Mouse (Mus musculus): ENCODE results near the gene Ackr2. TPM values are rescaled to one million over a fixed set of nuclear protein-coding genes. Genes with fewer than 3 reads are reported as not detected.
A peak's percentile ranks its signal among the peaks of the same experiment; 100 is the strongest.

The Ackr2 gene
- polyA plus RNA-seq, 1 experiment from 2014 or later: 0.18 TPM

GRCm38 (mm10) chr9:121950418-121951113, 52.4 kb downstream of the Ackr2 start, which contains the start of gene Fam198a:
Gene Fam198a, plus strand, starts transcription at chr9:121950988.
- Histone ChIP-seq H3K4me3 (peak within 1 kb of the TSS; percentile 41), H3K36me3 (no peaks in the 10 kb centered on the region), H3K9me3 (no peaks in the 10 kb centered on the region), H3K4me1 (peaks cover 37% of the 10 kb centered on the region), H3K27me3 (0 out of 2 replicates have a peak, but pooled peaks cover 3% of the 10 kb centered on the region), H3K9ac (peak within 1 kb of the TSS; percentile 60), H3K27ac (peak within 1 kb of the TSS; percentile 88), H3K4me2 (replicated peaks) (peak within 1 kb of the TSS; percentile 65)
- ATAC-seq (ENCODE audit: low FRiP score, low read depth): peak; percentile 94
- 6% methylated on average over 14 of the region's 14 CpGs for WGBS

DNA sequence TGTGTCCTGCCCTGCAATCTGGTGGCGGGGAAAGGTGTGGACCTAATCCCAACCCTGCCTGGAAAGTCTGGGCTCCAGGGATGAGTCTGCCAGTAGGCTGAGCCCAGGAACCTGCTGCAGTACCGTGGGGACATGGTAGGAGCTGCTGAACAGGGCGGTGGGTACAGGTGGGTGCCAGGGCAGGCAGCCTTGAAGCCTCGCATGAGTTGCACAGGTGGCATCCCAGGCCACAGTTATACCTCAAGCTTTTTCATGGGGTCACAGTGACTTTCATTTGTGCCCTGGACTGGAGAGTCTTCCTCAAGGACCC, 52.9 kb downstream of the Ackr2 start:
- Histone ChIP-seq H3K9ac (peak overlapping the region; percentile 60), H3K4me3 (peak overlapping the region; percentile 41), H3K4me2 (replicated peaks) (peak overlapping the region; percentile 65), H3K9me3 (no peaks in the 10 kb centered on the region), H3K27ac (peak overlapping the region; percentile 88), H3K4me1 (peaks cover 37% of the 10 kb centered on the region), H3K36me3 (no peaks in the 10 kb centered on the region), H3K27me3 (0 out of 2 replicates have a peak, but pooled peaks cover 3% of the 10 kb centered on the region)
- ATAC-seq (ENCODE audit: low FRiP score, low read depth): no peak
- WGBS: 38% methylated on average over 4 of the region's 4 CpGs

DNA sequence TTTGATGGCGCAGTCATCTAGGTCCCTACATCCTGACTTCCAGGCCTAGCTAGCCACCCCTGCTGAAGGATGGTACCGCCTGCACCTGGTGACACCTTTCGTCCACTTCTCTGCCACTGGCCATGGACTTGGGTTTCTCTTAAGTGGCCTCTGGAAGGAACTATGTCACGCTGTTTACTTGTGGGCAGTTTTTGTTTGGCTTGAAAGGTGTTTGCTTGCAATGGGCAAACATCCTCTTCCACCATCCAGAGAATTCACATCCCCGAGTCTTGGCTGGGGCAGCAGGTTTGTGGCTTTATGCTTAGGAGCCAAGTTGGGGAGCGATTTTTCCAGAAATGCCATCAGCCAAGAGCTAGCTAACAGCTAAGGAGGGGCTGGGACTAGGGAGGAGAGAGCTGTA, 54.4 kb downstream of the Ackr2 start:
- no peak overlapping the region for H3K9ac ChIP-seq
- 0 out of 2 replicates have a peak, but pooled peaks cover under 1% of the 10 kb centered on the region for H3K27me3 ChIP-seq
- H3K27ac ChIP-seq: peak overlapping the region; percentile 63; the same call in 1 of the 2 replicates
- H3K36me3 ChIP-seq: no peaks in the 10 kb centered on the region
- no peak overlapping the region for H3K4me3 ChIP-seq
- 90% methylated on average over 6 of the region's 6 CpGs for WGBS
- ATAC-seq (ENCODE audit: low FRiP score, low read depth): no peak
- peaks cover 37% of the 10 kb centered on the region for H3K4me1 ChIP-seq
- peak overlapping the region; percentile 65; the same call in 1 of the 2 replicates for H3K4me2 ChIP-seq (replicated peaks)
- H3K9me3 ChIP-seq: no peaks in the 10 kb centered on the region

- H3K4me1 ChIP-seq: peaks cover 11% of the 10 kb centered on the region
- H3K4me2 ChIP-seq (replicated peaks): no peak overlapping the region
- no peak for ATAC-seq (ENCODE audit: low FRiP score, low read depth)
- H3K9me3 ChIP-seq: no peaks in the 10 kb centered on the region
- no peak overlapping the region for H3K4me3 ChIP-seq
- H3K27me3 ChIP-seq: no peaks in the 10 kb centered on the region
- H3K9ac ChIP-seq: 0 out of 2 replicates have a peak overlapping the region, but pooled peaks have one; percentile 4
- 30% methylated on average over 7 of the region's 7 CpGs for WGBS
- no peaks in the 10 kb centered on the region for H3K36me3 ChIP-seq
- peak overlapping the region; percentile 61; the same call in 1 of the 2 replicates for H3K27ac ChIP-seq
Measured at GRCm38 (mm10) chr9:121959966-121960635, 61.9 kb downstream of the Ackr2 start.

Other genes with a start within 250 kb of the Ackr2 start
- gene Sec22c, start 192.9 kb upstream of the Ackr2 start, polyA plus RNA-seq (2015; fragmentation: Nextera tagmentation; extraction: Ambion mirVana): 13.4 and 15.4 TPM in 2 replicates
- 128 and 142 TPM in 2 replicates for gene Ss18l2, start 188.0 kb upstream of the Ackr2 start, polyA plus RNA-seq (2015; fragmentation: Nextera tagmentation; extraction: Ambion mirVana)
- 82.4 and 84.1 TPM in 2 replicates for gene Nktr, start 179.2 kb upstream of the Ackr2 start, polyA plus RNA-seq (2015; fragmentation: Nextera tagmentation; extraction: Ambion mirVana)
- 18.9 and 19.3 TPM in 2 replicates for gene Zfp651, start 139.0 kb upstream of the Ackr2 start, polyA plus RNA-seq (2015; fragmentation: Nextera tagmentation; extraction: Ambion mirVana)
- gene Klhl40, start 120.7 kb upstream of the Ackr2 start, polyA plus RNA-seq (2015; fragmentation: Nextera tagmentation; extraction: Ambion mirVana): 12.5 and 13.3 TPM in 2 replicates
- gene Hhatl, start 105.8 kb upstream of the Ackr2 start, polyA plus RNA-seq (2015; fragmentation: Nextera tagmentation; extraction: Ambion mirVana): 0.53 and 0.82 TPM in 2 replicates
- gene Ccdc13, start 58.9 kb upstream of the Ackr2 start, polyA plus RNA-seq (2015; fragmentation: Nextera tagmentation; extraction: Ambion mirVana): 0.76 and 0.88 TPM in 2 replicates
- gene Higd1a, start 40.0 kb upstream of the Ackr2 start, polyA plus RNA-seq (2015; fragmentation: Nextera tagmentation; extraction: Ambion mirVana): 192 and 196 TPM in 2 replicates
- not detected in 2 replicates for gene Cyp8b1, start 17.9 kb downstream of the Ackr2 start, polyA plus RNA-seq (2015; fragmentation: Nextera tagmentation; extraction: Ambion mirVana)
- 5.4 and 6.1 TPM in 2 replicates for gene Fam198a, start 52.6 kb downstream of the Ackr2 start, polyA plus RNA-seq (2015; fragmentation: Nextera tagmentation; extraction: Ambion mirVana)
- gene Pomgnt2, start 98.8 kb downstream of the Ackr2 start, polyA plus RNA-seq (2015; fragmentation: Nextera tagmentation; extraction: Ambion mirVana): 15.2 and 16.0 TPM in 2 replicates
- gene Snrk, start 218.9 kb downstream of the Ackr2 start, polyA plus RNA-seq (2015; fragmentation: Nextera tagmentation; extraction: Ambion mirVana): 48.3 and 56.1 TPM in 2 replicates

Data from limb, embryonic 13.5 days (tissue).